Mouse (Mus musculus) liver, embryonic 11.5 days (tissue): ENCODE data around the gene Jup. TPM values are rescaled to one million over a fixed set of nuclear protein-coding genes. Genes with fewer than 3 reads are reported as not detected.

Source experiments
- ATAC-seq: fragments of 200-750 bp; cut with Nextera tagmentation; replicated peaks from 2 replicates; pipeline ENCODE4 v1.8.0; 2017; ENCODE audit warnings: moderate number of reproducible peaks, mild to moderate bottlenecking, moderate TSS enrichment, moderate library complexity; ENCODE audit not compliant: low FRiP score
- DNase-seq: peaks from one replicate; pipeline ENCODE4 v3.0.0-alpha.2; 2017; ENCODE audit warnings: low spot score
- H3K27ac ChIP-seq: fragments of 300-500 bp; sonication (generic); 2 replicates; pipeline ENCODE4 v1.5.1; 2014; ENCODE audit warnings: mild to moderate bottlenecking, low read depth, low read length, control low read depth
- H3K27me3 ChIP-seq: fragments of 300-500 bp; sonication (generic); replicated peaks from 2 replicates; pipeline ENCODE4 v1.6.1; 2014; ENCODE audit warnings: low read length, mixed read lengths; ENCODE audit not compliant: control insufficient read depth, insufficient read depth
- H3K36me3 ChIP-seq: fragments of 300-500 bp; sonication (generic); 2 replicates; pipeline ENCODE4 v1.6.1; 2014; ENCODE audit warnings: mild to moderate bottlenecking, low read length, moderate library complexity, mixed read lengths; ENCODE audit not compliant: control insufficient read depth, insufficient read depth
- H3K4me1 ChIP-seq: fragments of 300-500 bp; sonication (generic); replicated peaks from 2 replicates; pipeline ENCODE4 v1.6.1; 2014; ENCODE audit warnings: low read length, mixed read lengths; ENCODE audit not compliant: control insufficient read depth, insufficient read depth
- H3K4me2 ChIP-seq: fragments of 300-500 bp; sonication (generic); 2 replicates; pipeline ENCODE4 v1.6.1; 2014; ENCODE audit warnings: mild to moderate bottlenecking, control low read depth, moderate library complexity
- H3K4me3 ChIP-seq: fragments of 300-500 bp; sonication (generic); 2 replicates; pipeline ENCODE4 v1.5.1; 2014; ENCODE audit warnings: low read depth, low read length, control low read depth
- H3K9ac ChIP-seq: fragments of 300-500 bp; sonication (generic); 2 replicates; pipeline ENCODE4 v1.6.1; 2014; ENCODE audit warnings: low read depth, low read length, control low read depth
- H3K9me3 ChIP-seq: fragments of 300-500 bp; sonication (generic); 2 replicates; pipeline ENCODE4 v1.6.1; 2016; ENCODE audit warnings: low read length, inconsistent platforms, mixed read lengths; ENCODE audit not compliant: control insufficient read depth
- WGBS: fragments of 180-500 bp; shearing (Covaris S2); extraction: QIAGEN DNeasy Blood & Tissue Kit; methylation state at CpG from one replicate; pipeline ENCODE4 v1.1.7; 2014; 5-methylcytosine and 5-hydroxymethylcytosine counted together
- polyA plus RNA-seq: library from polyadenylated mRNA; unstranded; fragments of >200 nt; fragmentation: Nextera tagmentation; extraction: Ambion mirVana; gene quantifications from 2 replicates; pipeline ENCODE4 v1.2.1, GENCODE M21; 2014

The Jup gene
- polyA plus RNA-seq, 1 experiment from 2014 or later, result 41.6 TPM

GRCm38 (mm10) chr11:100402682-100403081 lies 5.1 kb upstream of the Jup start:
- H3K4me2 ChIP-seq, result peak overlapping the region; percentile 46
- ATAC-seq (no peak), DNase-seq (no peak)
- H3K9me3 ChIP-seq, result no peaks in the 10 kb centered on the region
- H3K4me3 ChIP-seq, result no peak overlapping the region
- H3K27me3 ChIP-seq, result no peaks in the 10 kb centered on the region
- no peaks in the 10 kb centered on the region for H3K36me3 ChIP-seq
- WGBS, result 53% methylated on average over 2 of the region's 2 CpGs
- H3K9ac ChIP-seq, result peak overlapping the region; percentile 30; the same call in 1 of the 2 replicates
- peak overlapping the region; percentile 4; the same call in 1 of the 2 replicates for H3K27ac ChIP-seq
- peaks cover 24% of the 10 kb centered on the region for H3K4me1 ChIP-seq

- no peak for DNase-seq
- Histone ChIP-seq H3K27ac (peak overlapping the region; percentile 4; the same call in 1 of the 2 replicates), H3K4me1 (peaks cover 24% of the 10 kb centered on the region), H3K9me3 (no peaks in the 10 kb centered on the region), H3K9ac (peak overlapping the region; percentile 30; the same call in 1 of the 2 replicates), H3K27me3 (no peaks in the 10 kb centered on the region), H3K4me2 (peak overlapping the region; percentile 46), H3K4me3 (no peak overlapping the region), H3K36me3 (no peaks in the 10 kb centered on the region)
- ATAC-seq, result peak; percentile 35; the same call in 1 of the 2 replicates
- 15% methylated on average over 6 of the region's 6 CpGs for WGBS
These were observed 4.7 kb upstream of the Jup start for GRCm38 (mm10) chr11:100402240-100402639.

- H3K4me2 ChIP-seq, result no peak overlapping the region
- H3K4me3 ChIP-seq, result no peak overlapping the region
- H3K9ac ChIP-seq, result no peak overlapping the region
- H3K27me3 ChIP-seq, result no peaks in the 10 kb centered on the region
- WGBS, result 56% methylated on average over 6 of the region's 6 CpGs
- ATAC-seq (no peak), DNase-seq (no peak)
- no peaks in the 10 kb centered on the region for H3K36me3 ChIP-seq
- no peaks in the 10 kb centered on the region for H3K9me3 ChIP-seq
- peaks cover 27% of the 10 kb centered on the region for H3K4me1 ChIP-seq
- no peak overlapping the region for H3K27ac ChIP-seq
These were observed 3.3 kb upstream of the Jup start for GRCm38 (mm10) chr11:100400842-100401241.

- no peaks in the 10 kb centered on the region for H3K36me3 ChIP-seq
- no peak for ATAC-seq
- no peak overlapping the region for H3K27ac ChIP-seq
- H3K27me3 ChIP-seq, result no peaks in the 10 kb centered on the region
- H3K9ac ChIP-seq, result no peak overlapping the region
- H3K4me2 ChIP-seq, result no peak overlapping the region
- H3K4me3 ChIP-seq, result no peak overlapping the region
- no peaks in the 10 kb centered on the region for H3K9me3 ChIP-seq
- WGBS, result 75% methylated on average over 12 of the region's 12 CpGs
- DNase-seq, result no peak
- peaks cover 36% of the 10 kb centered on the region for H3K4me1 ChIP-seq
These were observed 2.4 kb upstream of the Jup start for GRCm38 (mm10) chr11:100399727-100400538.

DNA sequence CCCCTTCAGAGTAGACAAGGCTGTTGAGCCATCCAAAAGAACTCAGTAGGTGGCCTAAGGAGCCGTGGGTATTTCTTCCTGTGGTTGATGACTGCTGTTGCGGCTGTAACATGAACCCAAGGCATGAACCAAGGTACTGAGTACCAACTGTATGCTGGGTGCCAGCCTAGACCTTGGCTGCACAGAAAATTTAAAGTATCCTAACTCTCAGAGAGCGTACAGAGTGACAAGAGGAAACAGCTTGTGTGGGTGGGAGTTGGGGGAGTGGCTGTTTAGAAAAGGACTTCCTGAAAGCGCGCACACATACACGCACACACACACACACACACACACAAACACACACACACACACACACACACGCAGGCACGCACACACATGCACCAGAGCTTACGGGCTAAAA lies 1.8 kb upstream of the Jup start:
- Histone ChIP-seq H3K4me3 (no peak overlapping the region), H3K9me3 (no peaks in the 10 kb centered on the region), H3K27ac (no peak overlapping the region), H3K36me3 (no peaks in the 10 kb centered on the region), H3K9ac (no peak overlapping the region), H3K4me2 (no peak overlapping the region), H3K27me3 (no peaks in the 10 kb centered on the region), H3K4me1 (peaks cover 41% of the 10 kb centered on the region)
- DNase-seq, result no peak
- ATAC-seq, result no peak
- 55% methylated on average over 9 of the region's 9 CpGs for WGBS

DNA sequence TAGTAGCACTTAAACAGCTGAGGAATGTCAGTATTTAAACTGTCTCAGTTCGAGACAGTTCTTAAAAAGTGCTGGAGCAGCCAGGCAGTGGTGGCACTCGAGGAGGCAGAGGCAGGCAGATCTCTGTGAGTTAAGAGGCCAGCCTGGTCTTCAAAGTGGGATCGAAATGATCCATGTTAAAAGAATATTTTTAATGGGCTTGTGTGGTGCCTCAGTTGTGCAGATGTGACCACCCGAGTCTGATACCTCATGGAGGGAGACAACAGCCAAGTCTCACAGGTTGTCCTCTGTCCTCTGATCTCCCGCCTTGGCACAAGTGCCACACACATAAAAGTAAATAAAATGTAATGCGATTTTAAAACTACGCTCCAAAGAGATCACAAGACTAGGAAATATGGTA lies 954 bp upstream of the Jup start:
- Histone ChIP-seq H3K4me2 (no peak overlapping the region), H3K27ac (no peak overlapping the region), H3K4me1 (peaks cover 36% of the 10 kb centered on the region), H3K36me3 (no peaks in the 10 kb centered on the region), H3K9ac (no peak overlapping the region), H3K9me3 (no peaks in the 10 kb centered on the region), H3K4me3 (no peak overlapping the region), H3K27me3 (no peaks in the 10 kb centered on the region)
- DNase-seq (no peak), ATAC-seq (no peak)
- WGBS, result 87% methylated on average over 7 of the region's 7 CpGs

DNA sequence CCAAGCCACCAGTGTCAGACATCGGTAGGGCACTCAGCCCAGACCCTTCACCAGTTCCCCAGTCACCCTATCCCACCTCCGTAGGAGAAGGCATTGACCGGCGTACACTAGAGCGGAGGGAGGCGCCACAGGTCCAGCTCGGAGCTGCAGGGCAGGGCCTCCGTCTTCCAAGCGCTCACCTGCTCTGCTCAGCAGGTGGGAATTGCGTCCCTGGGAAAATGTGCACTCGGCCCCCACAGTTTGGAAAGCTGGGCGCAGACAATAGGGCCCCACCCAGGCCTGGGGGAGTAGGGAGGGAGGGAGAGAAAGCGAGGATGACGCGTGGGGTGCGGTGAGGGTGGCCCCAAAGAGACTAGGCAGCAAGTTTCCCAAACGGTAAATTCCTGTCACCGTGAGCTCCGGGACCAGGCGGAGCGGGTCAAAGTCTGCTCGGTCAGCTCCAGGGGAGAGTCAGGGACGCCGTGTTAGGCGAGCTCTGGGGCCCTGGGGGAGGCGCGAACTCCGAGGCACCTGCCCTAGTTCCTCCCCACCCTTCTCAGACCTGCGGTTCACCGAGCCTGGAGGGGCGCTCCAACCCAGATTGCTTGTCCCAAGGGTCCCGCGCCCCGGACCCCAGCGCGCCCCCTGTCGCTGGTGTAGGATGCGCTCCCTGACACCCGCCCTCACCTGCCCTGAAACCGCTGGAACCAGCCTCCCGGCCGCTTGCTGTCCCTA lies 520 bp downstream of the Jup start:
- Histone ChIP-seq H3K4me1 (peaks cover 21% of the 10 kb centered on the region), H3K27me3 (no peaks in the 10 kb centered on the region), H3K27ac (peak overlapping the region; percentile 70; the same call in 1 of the 2 replicates), H3K9ac (peak overlapping the region; percentile 69), H3K4me2 (peak overlapping the region; percentile 73), H3K4me3 (peak overlapping the region; percentile 71), H3K36me3 (no peaks in the 10 kb centered on the region; the same call in 1 of the 2 replicates), H3K9me3 (no peaks in the 10 kb centered on the region)
- 3% methylated on average over 42 of the region's 42 CpGs for WGBS
- peak; percentile 55 for DNase-seq
- ATAC-seq, result peak; percentile 39

DNA sequence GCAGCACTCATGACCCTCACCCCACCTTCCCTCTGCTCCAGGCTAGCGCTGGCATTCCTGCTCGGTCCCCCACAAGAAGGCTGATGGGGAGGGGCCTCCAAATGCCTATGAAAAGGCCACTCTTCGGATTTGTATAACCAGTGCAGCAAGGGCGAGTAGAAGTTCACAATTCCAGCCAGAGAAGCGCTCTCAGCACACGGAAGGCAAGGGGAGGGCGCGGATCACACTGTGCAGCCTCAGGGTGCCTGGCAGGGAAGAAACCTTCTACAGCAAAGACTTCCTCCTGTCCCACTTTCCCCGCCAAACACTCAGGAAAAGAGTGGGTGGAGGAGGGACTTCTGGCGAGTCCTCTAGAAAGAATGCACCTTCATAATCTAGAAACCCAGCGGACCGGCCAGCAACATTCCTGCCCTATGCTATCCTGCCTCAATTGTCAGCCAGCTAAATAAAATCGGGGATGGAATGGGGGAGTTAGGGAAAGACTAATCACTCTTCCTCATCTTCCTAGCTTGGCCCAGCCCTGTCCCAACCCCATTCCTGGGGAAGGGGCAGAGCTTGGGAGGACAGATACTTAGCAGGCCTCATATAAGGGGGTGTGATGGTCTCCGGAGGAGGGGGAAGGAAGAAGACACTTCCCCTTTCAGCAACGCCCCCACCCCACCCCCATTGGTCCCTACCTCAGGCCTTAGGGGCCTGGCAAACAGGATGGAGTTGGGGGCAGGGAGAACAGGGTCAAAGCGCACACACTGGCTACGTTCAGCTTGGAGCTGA lies 1.5 kb downstream of the Jup start:
- Histone ChIP-seq H3K9ac (0 out of 2 replicates have a peak overlapping the region, but pooled peaks have one; percentile 16), H3K4me1 (peaks cover 21% of the 10 kb centered on the region), H3K4me2 (peak overlapping the region; percentile 73), H3K27ac (peak overlapping the region; percentile 70; the same call in 1 of the 2 replicates), H3K4me3 (peak overlapping the region; percentile 71), H3K27me3 (no peaks in the 10 kb centered on the region), H3K36me3 (no peaks in the 10 kb centered on the region; the same call in 1 of the 2 replicates), H3K9me3 (no peaks in the 10 kb centered on the region)
- 22% methylated on average over 17 of the region's 17 CpGs for WGBS
- DNase-seq (no peak), ATAC-seq (no peak)
